Mouse (Mus musculus) midbrain, embryonic 14.5 days (tissue): ENCODE measurements around the gene Mctp1. TPM values are rescaled to one million over a fixed set of nuclear protein-coding genes. Genes with fewer than 3 reads are reported as not detected.

Source experiments
- ATAC-seq: fragments of 200-750 bp; cut with Nextera tagmentation; 2 replicates; pipeline ENCODE4 v1.8.0; 2017; ENCODE audit warnings: moderate number of reproducible peaks, moderate library complexity; ENCODE audit not compliant: low FRiP score, low TSS enrichment
- DNase-seq: peaks from one replicate; pipeline ENCODE4 v3.0.0-alpha.2; 2015
- H3K27ac ChIP-seq: fragments of 300-500 bp; sonication (generic); replicated peaks from 2 replicates; pipeline ENCODE4 v1.5.1; 2014; ENCODE audit warnings: mild to moderate bottlenecking, low read depth, low read length, moderate library complexity
- H3K27me3 ChIP-seq: fragments of 300-500 bp; sonication (generic); 2 replicates; pipeline ENCODE4 v1.6.1; 2014; ENCODE audit warnings: low read length, control low read depth, mixed read lengths; ENCODE audit not compliant: control insufficient read depth, insufficient read depth
- H3K36me3 ChIP-seq: fragments of 300-500 bp; sonication (generic); 2 replicates; pipeline ENCODE4 v1.6.1; 2014; ENCODE audit warnings: low read length, control low read depth; ENCODE audit not compliant: control insufficient read depth, insufficient read depth
- H3K4me1 ChIP-seq: fragments of 300-500 bp; sonication (generic); 2 replicates; pipeline ENCODE4 v1.6.1; 2014; ENCODE audit warnings: mild to moderate bottlenecking, antibody characterized with exemption, low read length, control low read depth; ENCODE audit not compliant: control insufficient read depth, insufficient read depth
- H3K4me2 ChIP-seq: fragments of 300-500 bp; sonication (generic); 2 replicates; pipeline ENCODE4 v1.6.1; 2014; ENCODE audit warnings: mild to moderate bottlenecking, low read length, moderate library complexity
- H3K4me3 ChIP-seq: fragments of 300-500 bp; sonication (generic); replicated peaks from 2 replicates; pipeline ENCODE4 v1.5.1; 2014; ENCODE audit warnings: low read depth, low read length
- H3K9ac ChIP-seq: fragments of 300-500 bp; sonication (generic); replicated peaks from 2 replicates; pipeline ENCODE4 v1.6.1; 2014; ENCODE audit warnings: mild to moderate bottlenecking, low read length, moderate library complexity
- H3K9me3 ChIP-seq: fragments of 300-500 bp; sonication (generic); 2 replicates; pipeline ENCODE4 v1.6.1; 2016; ENCODE audit warnings: low read length, control low read depth, mixed read lengths; ENCODE audit not compliant: control insufficient read depth
- WGBS: fragments of 180-500 bp; shearing (Covaris S2); extraction: QIAGEN DNeasy Blood & Tissue Kit; methylation state at CpG from one replicate; pipeline ENCODE4 v1.1.7; 2014; 5-methylcytosine and 5-hydroxymethylcytosine counted together
- polyA plus RNA-seq: library from polyadenylated mRNA; unstranded; fragments of >200 nt; fragmentation: Nextera tagmentation; extraction: Ambion mirVana; gene quantifications from 2 replicates; pipeline ENCODE4 v1.2.1, GENCODE M21; 2014

Gene Mctp1
- polyA plus RNA-seq, 1 experiment from 2014 or later: 6.1 TPM

GRCm38 (mm10) chr13:76592908-76593307 lies 208.6 kb downstream of the Mctp1 start:
- no peaks in the 10 kb centered on the region for H3K9me3 ChIP-seq
- DNase-seq (no peak), ATAC-seq (no peak)
- no peak overlapping the region for H3K27ac ChIP-seq
- no peaks in the 10 kb centered on the region for H3K27me3 ChIP-seq
- no peak overlapping the region for H3K4me3 ChIP-seq
- H3K4me1 ChIP-seq: no peaks in the 10 kb centered on the region
- no peak overlapping the region for H3K9ac ChIP-seq
- no peaks in the 10 kb centered on the region for H3K36me3 ChIP-seq
- no peak overlapping the region for H3K4me2 ChIP-seq
- 88% methylated on average over 2 of the region's 2 CpGs for WGBS

- no peak for ATAC-seq
- H3K27ac ChIP-seq: no peak overlapping the region
- H3K4me3 ChIP-seq: no peak overlapping the region
- no peak overlapping the region for H3K9ac ChIP-seq
- no peak overlapping the region for H3K4me2 ChIP-seq
- no peaks in the 10 kb centered on the region for H3K4me1 ChIP-seq
- H3K9me3 ChIP-seq: no peaks in the 10 kb centered on the region
- 76% methylated on average over 7 of the region's 7 CpGs for WGBS
- no peak for DNase-seq
- H3K36me3 ChIP-seq: no peaks in the 10 kb centered on the region
- no peaks in the 10 kb centered on the region for H3K27me3 ChIP-seq
Observed at GRCm38 (mm10) chr13:76597005-76597404, 212.7 kb downstream of the Mctp1 start.

- no peaks in the 10 kb centered on the region for H3K9me3 ChIP-seq
- no peaks in the 10 kb centered on the region for H3K36me3 ChIP-seq
- no peak overlapping the region for H3K27ac ChIP-seq
- DNase-seq: no peak
- no peak for ATAC-seq
- H3K4me3 ChIP-seq: no peak overlapping the region
- no peak overlapping the region for H3K4me2 ChIP-seq
- H3K4me1 ChIP-seq: no peaks in the 10 kb centered on the region
- no peaks in the 10 kb centered on the region for H3K27me3 ChIP-seq
- H3K9ac ChIP-seq: no peak overlapping the region
Observed at GRCm38 (mm10) chr13:76609425-76609824, 225.1 kb downstream of the Mctp1 start.

- DNase-seq: no peak
- 83% methylated on average over 2 of the region's 2 CpGs for WGBS
Observed at GRCm38 (mm10) chr13:76611499-76611898, 227.2 kb downstream of the Mctp1 start.

GRCm38 (mm10) chr13:76620111-76620510 lies 235.8 kb downstream of the Mctp1 start:
- Histone ChIP-seq H3K9me3 (no peaks in the 10 kb centered on the region), H3K9ac (no peak overlapping the region), H3K27ac (no peak overlapping the region), H3K4me3 (no peak overlapping the region), H3K4me1 (no peaks in the 10 kb centered on the region), H3K36me3 (no peaks in the 10 kb centered on the region), H3K4me2 (no peak overlapping the region), H3K27me3 (no peaks in the 10 kb centered on the region)
- DNase-seq: no peak
- no peak for ATAC-seq

More at GRCm38 (mm10) chr13:76611499-76611898, 227.2 kb downstream of the Mctp1 start:
- no peaks in the 10 kb centered on the region for H3K27me3 ChIP-seq
- H3K4me1 ChIP-seq: no peaks in the 10 kb centered on the region
- no peak for ATAC-seq
- H3K9me3 ChIP-seq: no peaks in the 10 kb centered on the region
- no peak overlapping the region for H3K4me2 ChIP-seq
- H3K9ac ChIP-seq: no peak overlapping the region
- no peak overlapping the region for H3K27ac ChIP-seq
- H3K4me3 ChIP-seq: no peak overlapping the region
- no peaks in the 10 kb centered on the region for H3K36me3 ChIP-seq

GRCm38 (mm10) chr13:76620525-76620924 lies 236.2 kb downstream of the Mctp1 start:
- 68% methylated on average over 1 of the region's 1 CpGs for WGBS
- ATAC-seq (no peak), DNase-seq (no peak)
- no peak overlapping the region for H3K4me3 ChIP-seq
- H3K36me3 ChIP-seq: no peaks in the 10 kb centered on the region
- H3K9me3 ChIP-seq: no peaks in the 10 kb centered on the region
- no peaks in the 10 kb centered on the region for H3K4me1 ChIP-seq
- H3K4me2 ChIP-seq: no peak overlapping the region
- H3K27me3 ChIP-seq: no peaks in the 10 kb centered on the region
- no peak overlapping the region for H3K27ac ChIP-seq
- no peak overlapping the region for H3K9ac ChIP-seq

- DNase-seq: no peak
- Histone ChIP-seq H3K4me3 (no peak overlapping the region), H3K4me2 (no peak overlapping the region), H3K36me3 (no peaks in the 10 kb centered on the region), H3K4me1 (no peaks in the 10 kb centered on the region), H3K9me3 (no peaks in the 10 kb centered on the region), H3K27me3 (no peaks in the 10 kb centered on the region), H3K9ac (no peak overlapping the region), H3K27ac (no peak overlapping the region)
- WGBS: 93% methylated on average over 1 of the region's 1 CpGs
- no peak for ATAC-seq
Observed at GRCm38 (mm10) chr13:76633707-76634106, 249.4 kb downstream of the Mctp1 start.

GRCm38 (mm10) chr13:76638282-76638681 lies 253.9 kb downstream of the Mctp1 start:
- Histone ChIP-seq H3K27me3 (no peaks in the 10 kb centered on the region), H3K9me3 (no peaks in the 10 kb centered on the region), H3K4me2 (no peak overlapping the region), H3K36me3 (no peaks in the 10 kb centered on the region), H3K4me3 (no peak overlapping the region), H3K9ac (no peak overlapping the region), H3K4me1 (no peaks in the 10 kb centered on the region), H3K27ac (no peak overlapping the region)
- no peak for DNase-seq
- ATAC-seq: no peak
- 85% methylated on average over 2 of the region's 2 CpGs for WGBS

GRCm38 (mm10) chr13:76659523-76659922 lies 275.2 kb downstream of the Mctp1 start:
- Histone ChIP-seq H3K36me3 (no peaks in the 10 kb centered on the region), H3K9ac (no peak overlapping the region), H3K27ac (no peak overlapping the region), H3K4me2 (no peak overlapping the region), H3K9me3 (no peaks in the 10 kb centered on the region), H3K4me1 (no peaks in the 10 kb centered on the region), H3K27me3 (no peaks in the 10 kb centered on the region), H3K4me3 (no peak overlapping the region)
- ATAC-seq: no peak
- no peak for DNase-seq
